Mouse (Mus musculus) liver, embryonic 15.5 days (tissue): ENCODE measurements at regions not wholly inside any gene's neighbourhood (a gene's known extent, or its start where the extent isn't known, plus 50 kb on each side); places are given as distances from the start of the nearest gene placed in this dataset.

Experiments used
- ATAC-seq: fragments of 200-750 bp; cut with Nextera tagmentation; 2 replicates; pipeline ENCODE4 v1.8.0; 2017; ENCODE audit warnings: moderate number of reproducible peaks, mild to moderate bottlenecking, moderate library complexity; ENCODE audit not compliant: insufficient read depth
- H3K27ac ChIP-seq: fragments of 300-500 bp; sonication (generic); replicated peaks from 2 replicates; pipeline ENCODE4 v1.5.1; 2015; ENCODE audit warnings: mild to moderate bottlenecking, inconsistent platforms
- H3K27me3 ChIP-seq: fragments of 300-500 bp; sonication (generic); 2 replicates; pipeline ENCODE4 v1.6.1; 2015; ENCODE audit warnings: mild to moderate bottlenecking, inconsistent platforms
- H3K36me3 ChIP-seq: fragments of 300-500 bp; sonication (generic); replicated peaks from 2 replicates; pipeline ENCODE4 v1.6.1; 2015; ENCODE audit warnings: moderate library complexity, mild to moderate bottlenecking, inconsistent platforms
- H3K4me1 ChIP-seq: fragments of 300-500 bp; sonication (generic); replicated peaks from 2 replicates; pipeline ENCODE4 v1.6.1; 2015; ENCODE audit warnings: inconsistent platforms
- H3K4me2 ChIP-seq: fragments of 300-500 bp; sonication (generic); 2 replicates; pipeline ENCODE4 v1.6.1; 2015; ENCODE audit warnings: moderate library complexity, mild to moderate bottlenecking, inconsistent platforms
- H3K4me3 ChIP-seq: fragments of 300-500 bp; sonication (generic); replicated peaks from 2 replicates; pipeline ENCODE4 v1.5.1; 2015; ENCODE audit warnings: mild to moderate bottlenecking, inconsistent platforms
- H3K9ac ChIP-seq: fragments of 300-500 bp; sonication (generic); 2 replicates; pipeline ENCODE4 v1.6.1; 2015; ENCODE audit warnings: moderate library complexity, mild to moderate bottlenecking, inconsistent platforms
- H3K9me3 ChIP-seq: fragments of 300-500 bp; sonication (generic); replicated peaks from 2 replicates; pipeline ENCODE4 v1.6.1; 2016; ENCODE audit warnings: inconsistent platforms
- WGBS: fragments of 180-500 bp; shearing (Covaris S2); methylation state at CpG from one replicate; pipeline ENCODE4 v1.1.7; 2015; ENCODE audit warnings: mixed read lengths; ENCODE audit not compliant: insufficient replicate concordance; 5-methylcytosine and 5-hydroxymethylcytosine counted together

- H3K27me3 ChIP-seq = no peaks in the 10 kb centered on the region
- no peak overlapping the region for H3K27ac ChIP-seq
- no peaks in the 10 kb centered on the region for H3K4me1 ChIP-seq
- 40% methylated on average over 8 of the region's 8 CpGs for WGBS
- H3K36me3 ChIP-seq = no peaks in the 10 kb centered on the region
- H3K4me2 ChIP-seq = no peak overlapping the region
- no peaks in the 10 kb centered on the region for H3K9me3 ChIP-seq
- ATAC-seq = no peak
- no peak overlapping the region for H3K4me3 ChIP-seq
- no peak overlapping the region for H3K9ac ChIP-seq
These were observed 385.6 kb downstream of the Med13l start for GRCm38 (mm10) chr5:118946090-118946489.

GRCm38 (mm10) chr5:118946994-118947393, 386.5 kb downstream of the Med13l start:
- Histone ChIP-seq H3K9ac (no peak overlapping the region), H3K9me3 (no peaks in the 10 kb centered on the region), H3K36me3 (no peaks in the 10 kb centered on the region), H3K27ac (no peak overlapping the region), H3K27me3 (no peaks in the 10 kb centered on the region), H3K4me2 (no peak overlapping the region), H3K4me3 (no peak overlapping the region), H3K4me1 (no peaks in the 10 kb centered on the region)
- ATAC-seq = no peak
- WGBS = 30% methylated on average over 2 of the region's 2 CpGs

GRCm38 (mm10) chr5:118948119-118948786, 387.8 kb downstream of the Med13l start:
- Histone ChIP-seq H3K4me3 (no peak overlapping the region), H3K27ac (no peak overlapping the region), H3K4me2 (no peak overlapping the region), H3K9ac (no peak overlapping the region), H3K36me3 (no peaks in the 10 kb centered on the region), H3K27me3 (no peaks in the 10 kb centered on the region), H3K9me3 (no peaks in the 10 kb centered on the region), H3K4me1 (no peaks in the 10 kb centered on the region)
- WGBS = 66% methylated on average over 6 of the region's 6 CpGs
- no peak for ATAC-seq

GRCm38 (mm10) chr5:118951067-118951466, 390.6 kb downstream of the Med13l start:
- no peaks in the 10 kb centered on the region for H3K4me1 ChIP-seq
- no peak overlapping the region for H3K4me2 ChIP-seq

GRCm38 (mm10) chr5:118960521-118961001, 400.1 kb downstream of the Med13l start:
- no peak for ATAC-seq
- no peaks in the 10 kb centered on the region for H3K27me3 ChIP-seq
- no peak overlapping the region for H3K9ac ChIP-seq
- no peaks in the 10 kb centered on the region for H3K9me3 ChIP-seq
- no peak overlapping the region for H3K4me2 ChIP-seq
- 73% methylated on average over 21 of the region's 21 CpGs for WGBS
- no peaks in the 10 kb centered on the region for H3K4me1 ChIP-seq
- H3K27ac ChIP-seq = no peak overlapping the region
- H3K4me3 ChIP-seq = no peak overlapping the region
- no peaks in the 10 kb centered on the region for H3K36me3 ChIP-seq

More at GRCm38 (mm10) chr5:118951067-118951466, 390.6 kb downstream of the Med13l start:
- H3K9me3 ChIP-seq = no peaks in the 10 kb centered on the region
- WGBS = 40% methylated on average over 7 of the region's 7 CpGs
- no peak overlapping the region for H3K27ac ChIP-seq
- no peaks in the 10 kb centered on the region for H3K27me3 ChIP-seq
- no peak for ATAC-seq
- no peaks in the 10 kb centered on the region for H3K36me3 ChIP-seq
- no peak overlapping the region for H3K4me3 ChIP-seq
- H3K9ac ChIP-seq = no peak overlapping the region

GRCm38 (mm10) chr5:118961091-118961490, 400.6 kb downstream of the Med13l start:
- no peak for ATAC-seq
- no peaks in the 10 kb centered on the region for H3K4me1 ChIP-seq
- no peaks in the 10 kb centered on the region for H3K9me3 ChIP-seq
- H3K27me3 ChIP-seq = no peaks in the 10 kb centered on the region
- H3K4me3 ChIP-seq = no peak overlapping the region
- H3K27ac ChIP-seq = no peak overlapping the region
- H3K36me3 ChIP-seq = no peaks in the 10 kb centered on the region
- 70% methylated on average over 11 of the region's 11 CpGs for WGBS
- no peak overlapping the region for H3K9ac ChIP-seq
- no peak overlapping the region for H3K4me2 ChIP-seq

GRCm38 (mm10) chr5:118962152-118962551, 401.7 kb downstream of the Med13l start:
- Histone ChIP-seq H3K27me3 (no peaks in the 10 kb centered on the region), H3K4me1 (no peaks in the 10 kb centered on the region), H3K9me3 (no peaks in the 10 kb centered on the region), H3K9ac (no peak overlapping the region), H3K4me3 (no peak overlapping the region), H3K4me2 (no peak overlapping the region), H3K36me3 (no peaks in the 10 kb centered on the region), H3K27ac (no peak overlapping the region)
- ATAC-seq = no peak
- 72% methylated on average over 3 of the region's 3 CpGs for WGBS

GRCm38 (mm10) chr5:118963001-118963400, 402.5 kb downstream of the Med13l start:
- Histone ChIP-seq H3K4me2 (no peak overlapping the region), H3K4me1 (no peaks in the 10 kb centered on the region), H3K9ac (no peak overlapping the region), H3K27ac (no peak overlapping the region), H3K36me3 (no peaks in the 10 kb centered on the region), H3K9me3 (no peaks in the 10 kb centered on the region), H3K4me3 (no peak overlapping the region), H3K27me3 (no peaks in the 10 kb centered on the region)
- WGBS = 61% methylated on average over 3 of the region's 3 CpGs
- ATAC-seq = no peak

GRCm38 (mm10) chr5:118966901-118967300, 406.4 kb downstream of the Med13l start:
- no peaks in the 10 kb centered on the region for H3K36me3 ChIP-seq
- no peaks in the 10 kb centered on the region for H3K9me3 ChIP-seq
- no peaks in the 10 kb centered on the region for H3K27me3 ChIP-seq
- ATAC-seq = no peak
- H3K9ac ChIP-seq = no peak overlapping the region
- no peak overlapping the region for H3K4me3 ChIP-seq
- H3K4me1 ChIP-seq = no peaks in the 10 kb centered on the region
- no peak overlapping the region for H3K4me2 ChIP-seq
- H3K27ac ChIP-seq = no peak overlapping the region
- 44% methylated on average over 6 of the region's 6 CpGs for WGBS

GRCm38 (mm10) chr5:118967718-118968117, 407.2 kb downstream of the Med13l start:
- H3K27me3 ChIP-seq = no peaks in the 10 kb centered on the region
- no peak for ATAC-seq
- WGBS = 54% methylated on average over 11 of the region's 11 CpGs

GRCm38 (mm10) chr5:118975147-118975546, 414.7 kb downstream of the Med13l start:
- H3K27me3 ChIP-seq = no peaks in the 10 kb centered on the region
- WGBS = 70% methylated on average over 10 of the region's 10 CpGs
- ATAC-seq = no peak

More at GRCm38 (mm10) chr5:118967718-118968117, 407.2 kb downstream of the Med13l start:
- H3K4me3 ChIP-seq = no peak overlapping the region
- H3K9ac ChIP-seq = no peak overlapping the region
- H3K9me3 ChIP-seq = no peaks in the 10 kb centered on the region
- no peaks in the 10 kb centered on the region for H3K4me1 ChIP-seq
- H3K36me3 ChIP-seq = no peaks in the 10 kb centered on the region
- no peak overlapping the region for H3K4me2 ChIP-seq
- no peak overlapping the region for H3K27ac ChIP-seq

More at GRCm38 (mm10) chr5:118975147-118975546, 414.7 kb downstream of the Med13l start:
- Histone ChIP-seq H3K4me3 (no peak overlapping the region), H3K9me3 (no peaks in the 10 kb centered on the region), H3K4me2 (no peak overlapping the region), H3K4me1 (no peaks in the 10 kb centered on the region), H3K9ac (no peak overlapping the region), H3K27ac (no peak overlapping the region), H3K36me3 (no peaks in the 10 kb centered on the region)
